In genomic region chr16:56073150-56073549, GRCm38 (mm10) we compare ENCODE assay signal across 7 mouse cellular contexts. TPM values are rescaled to one million over a fixed set of nuclear protein-coding genes. Genes with fewer than 3 reads are reported as not detected.
DNase-seq lines count a peak whose midpoint lies in the region; ATAC-seq and TF ChIP-seq lines count a peak whose summit lies in the region.
"Not testable (repeated sequence)": the region's sequence is repeated elsewhere in the genome, so short reads cannot be mapped to it uniquely, and the experiment has no call there.

No protein-coding gene starts in this region.

- H3K4me1 ChIP-seq in MEL (ENCODE audit: control insufficient read depth in 1 of 2, insufficient read depth in 2 of 2, low read length in 2 of 2): peaks cover 19 to 38% of the 10 kb centered on the region in 2 experiments
- peaks cover 77% of the 10 kb centered on the region for H3K4me1 ChIP-seq in liver, embryonic 12.5 days
- H3K4me1 ChIP-seq in liver, embryonic 13.5 days (replicated peaks): peaks cover 76% of the 10 kb centered on the region
- H3K4me1 ChIP-seq in liver, embryonic 14.5 days (replicated peaks; ENCODE audit: control insufficient read depth in 2 of 2, insufficient read depth in 2 of 2, low read length in 1 of 2): peaks cover 58 to 61% of the 10 kb centered on the region in 2 experiments
- peaks cover 71% of the 10 kb centered on the region for H3K4me1 ChIP-seq in liver, embryonic 15.5 days (replicated peaks)
- peaks cover 55% of the 10 kb centered on the region for H3K4me1 ChIP-seq in liver, embryonic 16.5 days (ENCODE audit: control insufficient read depth, low read depth, low read length)
- not testable (repeated sequence) for H3K4me1 ChIP-seq in midbrain, embryonic 11.5 days (ENCODE audit: control insufficient read depth, insufficient read depth, low read length)

- H3K4me3 ChIP-seq in MEL (ENCODE audit: control insufficient read depth in 1 of 2, insufficient read depth in 1 of 2, low read depth in 2 of 2, low read length in 2 of 2); liver, embryonic 12.5 days; liver, embryonic 13.5 days (replicated peaks); liver, embryonic 14.5 days (ENCODE audit: insufficient read depth in 1 of 2, low read depth in 2 of 2, low read length in 2 of 2); liver, embryonic 15.5 days (replicated peaks); liver, embryonic 16.5 days (ENCODE audit: low read depth, low read length); midbrain, embryonic 11.5 days (ENCODE audit: low read depth, low read length): not testable (repeated sequence)

- not testable (repeated sequence) for TF ChIP-seq EP300 in MEL (IDR thresholded peaks at IDR 0.05; ENCODE audit: low read depth in 1 of 2, low read length in 2 of 2); liver, embryonic 14.5 days (IDR thresholded peaks at IDR 0.05; ENCODE audit: low read depth)

- 87% methylated on average over 6 of the region's 6 CpGs for WGBS in liver, embryonic 12.5 days (ENCODE audit: insufficient replicate concordance)
- 88% methylated on average over 6 of the region's 6 CpGs for WGBS in liver, embryonic 13.5 days (ENCODE audit: insufficient replicate concordance)
- 87% methylated on average over 6 of the region's 6 CpGs for WGBS in liver, embryonic 14.5 days (ENCODE audit: insufficient replicate concordance)
- WGBS in liver, embryonic 15.5 days (ENCODE audit: insufficient replicate concordance): 90% methylated on average over 6 of the region's 6 CpGs
- 88% methylated on average over 6 of the region's 6 CpGs for WGBS in liver, embryonic 16.5 days (ENCODE audit: insufficient replicate concordance)
- WGBS in midbrain, embryonic 11.5 days: 90% methylated on average over 6 of the region's 6 CpGs

- not testable (repeated sequence) for DNase-seq in MEL (ENCODE audit: low read depth, low spot score); liver, embryonic 13.5 days; liver, embryonic 14.5 days (ENCODE audit: low read depth in 3 of 3, low spot score in 3 of 3)
- DNase-seq in midbrain, embryonic 11.5 days (ENCODE audit: low spot score, missing footprints): peak; percentile 60

- ATAC-seq in liver, embryonic 12.5 days; liver, embryonic 13.5 days (ENCODE audit: low read depth); liver, embryonic 14.5 days (ENCODE audit: insufficient read depth); liver, embryonic 15.5 days (ENCODE audit: insufficient read depth); liver, embryonic 16.5 days (ENCODE audit: low read depth); midbrain, embryonic 11.5 days (ENCODE audit: low FRiP score): not testable (repeated sequence)

- H3K27me3 ChIP-seq in MEL (ENCODE audit: control insufficient read depth in 1 of 2, insufficient read depth in 2 of 2, low read length in 2 of 2); liver, embryonic 12.5 days (replicated peaks); liver, embryonic 13.5 days; liver, embryonic 14.5 days (ENCODE audit: control insufficient read depth, insufficient read depth, low read length); liver, embryonic 15.5 days; liver, embryonic 16.5 days (ENCODE audit: control insufficient read depth, insufficient read depth, low read depth, low read length); midbrain, embryonic 11.5 days (ENCODE audit: control insufficient read depth, insufficient read depth, low read length): not testable (repeated sequence)

- H3K9ac ChIP-seq in MEL (ENCODE audit: control insufficient read depth, low read depth, low read length, poor library complexity, severe bottlenecking): peak overlapping the region; percentile 14; the same call in 1 of the 2 replicates
- peak overlapping the region; percentile 72; the same call in 1 of the 2 replicates for H3K9ac ChIP-seq in liver, embryonic 12.5 days
- H3K9ac ChIP-seq in liver, embryonic 13.5 days: peak overlapping the region; percentile 70
- H3K9ac ChIP-seq in liver, embryonic 14.5 days (replicated peaks); liver, embryonic 15.5 days; liver, embryonic 16.5 days (ENCODE audit: low read depth, low read length); midbrain, embryonic 11.5 days (ENCODE audit: low read length): not testable (repeated sequence)

- not testable (repeated sequence) for TF ChIP-seq CTCF in MEL (IDR thresholded peaks at IDR 0.05 in 2 of 3, conservative IDR thresholded peaks at IDR 0.05 in 1 of 3; ENCODE audit: control insufficient read depth in 1 of 3, insufficient read depth in 1 of 3, low read depth in 2 of 3, low read length in 3 of 3, poor library complexity in 1 of 3, severe bottlenecking in 1 of 3); liver, embryonic 14.5 days (IDR thresholded peaks at IDR 0.05; ENCODE audit: low read depth)

- H3K9me3 ChIP-seq in MEL (replicated peaks; ENCODE audit: insufficient read depth, low read length); liver, embryonic 12.5 days (replicated peaks); liver, embryonic 13.5 days (replicated peaks); liver, embryonic 14.5 days (ENCODE audit: control insufficient read depth, low read length); liver, embryonic 15.5 days (replicated peaks); liver, embryonic 16.5 days (replicated peaks; ENCODE audit: control insufficient read depth, low read length); midbrain, embryonic 11.5 days (ENCODE audit: control insufficient read depth, low read length): not testable (repeated sequence)

- TF ChIP-seq RAD21 in MEL (IDR thresholded peaks at IDR 0.05; ENCODE audit: low read depth, low read length): not testable (repeated sequence)

- H3K4me2 ChIP-seq in liver, embryonic 12.5 days: peak overlapping the region; percentile 69; the same call in 1 of the 2 replicates
- H3K4me2 ChIP-seq in liver, embryonic 13.5 days: peak overlapping the region; percentile 69; the same call in 1 of the 2 replicates
- H3K4me2 ChIP-seq in liver, embryonic 14.5 days (ENCODE audit: low read depth): peak overlapping the region; percentile 23; the same call in 1 of the 2 replicates
- peak overlapping the region; percentile 74; the same call in 1 of the 2 replicates for H3K4me2 ChIP-seq in liver, embryonic 15.5 days
- H3K4me2 ChIP-seq in liver, embryonic 16.5 days (ENCODE audit: low read depth, low read length); midbrain, embryonic 11.5 days: not testable (repeated sequence)

- H3K79me2 ChIP-seq in MEL (ENCODE audit: control insufficient read depth, insufficient read depth, low read length, poor library complexity): not testable (repeated sequence)

- not testable (repeated sequence) for TF ChIP-seq POLR2A in MEL (IDR thresholded peaks at IDR 0.05; ENCODE audit: control insufficient read depth in 1 of 2, insufficient read depth in 1 of 2, low read depth in 1 of 2, low read length in 2 of 2, poor library complexity in 1 of 2)

- not testable (repeated sequence) for H3K27ac ChIP-seq in MEL (ENCODE audit: control insufficient read depth, low read depth, low read length); midbrain, embryonic 11.5 days (ENCODE audit: low read depth, low read length)
- H3K27ac ChIP-seq in liver, embryonic 12.5 days: peak overlapping the region; percentile 97
- H3K27ac ChIP-seq in liver, embryonic 13.5 days: peak overlapping the region; percentile 96
- H3K27ac ChIP-seq in liver, embryonic 14.5 days: peak overlapping the region; percentile 92
- peak overlapping the region; percentile 99 for H3K27ac ChIP-seq in liver, embryonic 15.5 days (replicated peaks)
- H3K27ac ChIP-seq in liver, embryonic 16.5 days (ENCODE audit: low read length): peak overlapping the region; percentile 97; the same call in 1 of the 2 replicates

- H3K36me3 ChIP-seq in MEL (ENCODE audit: control insufficient read depth in 1 of 2, insufficient read depth in 2 of 2, low read length in 2 of 2): peaks cover 0 to 35% of the 10 kb centered on the region in 2 experiments; a peak in 2 of 4 replicates
- H3K36me3 ChIP-seq in liver, embryonic 12.5 days; liver, embryonic 13.5 days; liver, embryonic 14.5 days (replicated peaks; ENCODE audit: control insufficient read depth, insufficient read depth, low read depth); liver, embryonic 15.5 days (replicated peaks); liver, embryonic 16.5 days (ENCODE audit: control insufficient read depth, insufficient read depth); midbrain, embryonic 11.5 days (ENCODE audit: control insufficient read depth, insufficient read depth, low read length): not testable (repeated sequence)

RNA-seq across cellular contexts. Expression of gene Senp7, which starts 25.0 kb away (rescaled TPM):
- total RNA-seq in MEL (2012; rRNA removed): 7.7 and 8.1 TPM in 2 replicates
- 10 to 100 TPM in 1 of 2 experiments, not detected in 1; 15.0 TPM for polyA plus RNA-seq in MEL (2012; ENCODE audit: insufficient read depth in 1 of 2, insufficient read length in 2 of 2, low read depth in 1 of 2, low replicate concordance in 2 of 2, missing spikeins in 1 of 2)
- polyA plus RNA-seq in liver, embryonic 12.5 days (2016; fragmentation: Nextera tagmentation; extraction: Ambion mirVana): 21.0 and 22.9 TPM in 2 replicates
- 18.2 and 20.9 TPM in 2 replicates for polyA plus RNA-seq in liver, embryonic 13.5 days (2015; fragmentation: Nextera tagmentation; extraction: Ambion mirVana)
- 6.9 and 8.7 TPM in 2 replicates for polyA plus RNA-seq in liver, embryonic 14.5 days (2012; rRNA removed)
- polyA plus RNA-seq in liver, embryonic 14.5 days (2014; fragmentation: Nextera tagmentation; extraction: Ambion mirVana): 15.5 and 16.9 TPM in 2 replicates
- polyA plus RNA-seq in liver, embryonic 15.5 days (2015; fragmentation: Nextera tagmentation; extraction: Ambion mirVana): 16.3 and 18.9 TPM in 2 replicates
- polyA plus RNA-seq in liver, embryonic 16.5 days (2015; fragmentation: Nextera tagmentation; extraction: Ambion mirVana): 16.0 TPM in 2 replicates
- polyA plus RNA-seq in midbrain, embryonic 11.5 days (2014; fragmentation: Nextera tagmentation; extraction: Ambion mirVana): 37.4 and 42.8 TPM in 2 replicates

RNA-seq across cellular contexts. Expression of gene Trmt10c, which starts 35.5 kb away (rescaled TPM):
- total RNA-seq in MEL (2012; rRNA removed): 28.7 and 32.3 TPM in 2 replicates
- polyA plus RNA-seq in MEL (2012; ENCODE audit: insufficient read depth in 1 of 2, insufficient read length in 2 of 2, low read depth in 1 of 2, low replicate concordance in 2 of 2, missing spikeins in 1 of 2): 10 to 100 TPM; 16.5 to 48.5 TPM
- 23.1 and 24.1 TPM in 2 replicates for polyA plus RNA-seq in liver, embryonic 12.5 days (2016; fragmentation: Nextera tagmentation; extraction: Ambion mirVana)
- 20.0 and 24.3 TPM in 2 replicates for polyA plus RNA-seq in liver, embryonic 13.5 days (2015; fragmentation: Nextera tagmentation; extraction: Ambion mirVana)
- 3.2 and 6.1 TPM in 2 replicates for polyA plus RNA-seq in liver, embryonic 14.5 days (2012; rRNA removed)
- 16.1 and 17.7 TPM in 2 replicates for polyA plus RNA-seq in liver, embryonic 14.5 days (2014; fragmentation: Nextera tagmentation; extraction: Ambion mirVana)
- polyA plus RNA-seq in liver, embryonic 15.5 days (2015; fragmentation: Nextera tagmentation; extraction: Ambion mirVana): 12.7 and 12.9 TPM in 2 replicates
- polyA plus RNA-seq in liver, embryonic 16.5 days (2015; fragmentation: Nextera tagmentation; extraction: Ambion mirVana): 11.0 and 12.9 TPM in 2 replicates
- 31.3 and 33.3 TPM in 2 replicates for polyA plus RNA-seq in midbrain, embryonic 11.5 days (2014; fragmentation: Nextera tagmentation; extraction: Ambion mirVana)

RNA-seq across cellular contexts. Expression of gene Pcnp, which starts 43.6 kb away (rescaled TPM):
- total RNA-seq in MEL (2012; rRNA removed): 70.9 and 79.1 TPM in 2 replicates
- polyA plus RNA-seq in MEL (2012; ENCODE audit: insufficient read depth in 1 of 2, insufficient read length in 2 of 2, low read depth in 1 of 2, low replicate concordance in 2 of 2, missing spikeins in 1 of 2): 100 to 1,000 TPM in 1 of 2 experiments, 10 to 100 TPM in 1; 88.5 to 128 TPM
- 140 and 142 TPM in 2 replicates for polyA plus RNA-seq in liver, embryonic 12.5 days (2016; fragmentation: Nextera tagmentation; extraction: Ambion mirVana)
- polyA plus RNA-seq in liver, embryonic 13.5 days (2015; fragmentation: Nextera tagmentation; extraction: Ambion mirVana): 126 and 153 TPM in 2 replicates
- 22.2 and 33.6 TPM in 2 replicates for polyA plus RNA-seq in liver, embryonic 14.5 days (2012; rRNA removed)
- polyA plus RNA-seq in liver, embryonic 14.5 days (2014; fragmentation: Nextera tagmentation; extraction: Ambion mirVana): 102 and 107 TPM in 2 replicates
- polyA plus RNA-seq in liver, embryonic 15.5 days (2015; fragmentation: Nextera tagmentation; extraction: Ambion mirVana): 85.2 and 93.7 TPM in 2 replicates
- polyA plus RNA-seq in liver, embryonic 16.5 days (2015; fragmentation: Nextera tagmentation; extraction: Ambion mirVana): 76.6 and 88.9 TPM in 2 replicates
- 384 and 403 TPM in 2 replicates for polyA plus RNA-seq in midbrain, embryonic 11.5 days (2014; fragmentation: Nextera tagmentation; extraction: Ambion mirVana)
